Mouse (Mus musculus) olfactory bulb, adult 2 months (tissue): ENCODE results near the gene Ewsr1. TPM values are rescaled to one million over a fixed set of nuclear protein-coding genes. Genes with fewer than 3 reads are reported as not detected.

Source experiments
- H3K27ac ChIP-seq: fragments of 200-500 bp; 2 replicates; pipeline ENCODE4 v1.5.1; 2012; ENCODE audit warnings: low read depth, low read length; ENCODE audit not compliant: insufficient read depth
- H3K4me1 ChIP-seq: fragments of 200-500 bp; 2 replicates; pipeline ENCODE4 v1.6.1; 2012; ENCODE audit warnings: low read length; ENCODE audit not compliant: control insufficient read depth, insufficient read depth
- H3K4me3 ChIP-seq: fragments of 200-500 bp; 2 replicates; pipeline ENCODE4 v1.5.1; 2012; ENCODE audit warnings: mild to moderate bottlenecking, low read depth, low read length, moderate library complexity; ENCODE audit not compliant: insufficient read depth
- CTCF ChIP-seq: fragments of 200-500 bp; IDR thresholded peaks from 2 replicates; pipeline ENCODE4 v1.5.1; 2012; ENCODE audit warnings: low read depth, mild to moderate bottlenecking, low read length, moderate library complexity; ENCODE audit not compliant: insufficient read depth
- POLR2A ChIP-seq: fragments of 200-500 bp; IDR thresholded peaks from 2 replicates; pipeline ENCODE4 v1.6.1; 2012; ENCODE audit warnings: mild to moderate bottlenecking, low read depth, low read length, moderate library complexity; ENCODE audit not compliant: insufficient read depth
- WGBS: fragments of 180-500 bp; shearing (Covaris S2); methylation state at CpG from one replicate; pipeline ENCODE4 v1.1.7; 2018; 5-methylcytosine and 5-hydroxymethylcytosine counted together
- polyA plus RNA-seq: library from polyadenylated mRNA; stranded (reverse); fragments of >200 nt; gene quantifications from 2 replicates; pipeline ENCODE4 v1.2.4, GENCODE M21; 2012; ENCODE audit warnings: low replicate concordance; ENCODE audit not compliant: missing spikeins, insufficient read depth, insufficient read length

Gene Ewsr1
- polyA plus RNA-seq, 1 experiment: 1,293 TPM

DNA sequence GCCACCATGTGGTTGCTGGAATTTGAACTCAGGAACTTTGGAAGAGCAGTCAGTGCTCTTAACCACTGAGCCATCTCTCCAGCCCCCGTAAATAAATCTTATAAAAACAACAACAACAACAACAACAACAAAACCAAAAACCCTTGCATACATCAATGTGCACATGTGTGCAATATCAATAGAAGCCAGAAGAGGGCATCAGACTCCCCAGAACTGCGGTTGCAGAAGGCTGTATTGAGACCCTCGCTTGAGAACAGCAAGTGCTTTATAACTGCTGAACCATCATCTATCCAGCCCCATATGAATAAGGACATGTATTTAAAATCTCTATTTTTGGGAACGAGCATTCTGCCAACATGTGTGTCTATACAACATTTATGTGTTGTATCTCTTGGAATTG lies 24.2 kb downstream of the Ewsr1 start:
- 50% methylated on average over 4 of the region's 4 CpGs for WGBS
- Histone ChIP-seq H3K27ac (no peak overlapping the region), H3K4me3 (no peak overlapping the region), H3K4me1 (no peaks in the 10 kb centered on the region)
- TF ChIP-seq POLR2A (no peak), CTCF (no peak)

DNA sequence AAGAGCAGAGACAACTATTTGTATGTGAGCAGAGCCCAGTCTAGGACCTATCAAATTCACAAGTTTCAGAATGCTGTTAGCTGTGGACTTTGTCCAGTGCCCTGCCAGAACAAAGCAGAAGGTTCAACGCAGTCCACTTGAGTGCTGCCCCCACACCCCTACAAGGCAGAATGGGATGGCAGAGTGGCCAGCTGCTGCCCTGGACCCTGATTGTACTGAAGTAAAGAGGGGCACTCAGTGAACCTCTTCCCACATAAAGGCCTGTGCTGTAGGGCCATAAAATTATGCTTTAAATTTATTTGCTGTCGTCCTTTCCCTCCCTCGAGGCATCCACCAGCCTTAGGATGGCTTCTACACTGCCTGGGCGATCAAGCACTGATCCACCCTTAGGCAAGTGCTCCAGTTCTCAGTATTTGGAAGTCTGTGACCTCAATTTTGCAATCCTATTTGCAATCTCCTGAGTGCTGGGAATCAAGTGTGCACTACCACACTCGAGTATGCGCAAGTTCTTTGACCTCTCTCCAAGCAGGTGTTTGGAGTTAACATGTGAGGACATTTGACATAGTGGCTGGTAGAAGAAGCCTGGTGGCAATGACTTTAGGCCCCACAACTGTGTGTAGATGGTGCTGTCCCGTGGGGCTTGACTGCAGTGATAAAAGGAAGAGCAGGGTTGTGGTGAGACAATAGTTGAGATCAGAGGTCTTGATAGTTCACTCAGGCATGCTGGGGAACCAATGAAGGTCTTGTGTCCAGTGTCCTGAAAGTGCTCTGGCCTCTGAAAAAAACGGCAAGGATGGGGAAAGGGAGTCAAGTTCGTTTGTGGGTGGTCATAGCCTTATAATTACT lies 30.7 kb downstream of the Ewsr1 start:
- Histone ChIP-seq H3K27ac (no peak overlapping the region), H3K4me3 (no peak overlapping the region), H3K4me1 (peaks cover 11% of the 10 kb centered on the region)
- TF ChIP-seq POLR2A: no peak
- WGBS: 79% methylated on average over 9 of the region's 9 CpGs

- Histone ChIP-seq H3K4me1 (peaks cover 24% of the 10 kb centered on the region), H3K4me3 (no peak overlapping the region), H3K27ac (no peak overlapping the region)
- TF ChIP-seq CTCF (no peak), POLR2A (no peak)
Measured at GRCm38 (mm10) chr11:5067063-5067462, 32.0 kb downstream of the Ewsr1 start.

GRCm38 (mm10) chr11:5065056-5065821 lies 33.8 kb downstream of the Ewsr1 start, which contains the start of gene Gas2l1:
Gas2l1 (minus strand) TSS chr11:5065327.
- Histone ChIP-seq H3K27ac (peak within 1 kb of the TSS; percentile 35), H3K4me1 (peaks cover 39% of the 10 kb centered on the region), H3K4me3 (peak within 1 kb of the TSS; percentile 82)
- under 1% methylated on average over 50 of the region's 50 CpGs for WGBS
- TF ChIP-seq POLR2A: peak; percentile 36; the same call in 1 of the 2 replicates
- peak; percentile 55; the same call in 1 of the 2 replicates for TF ChIP-seq CTCF

GRCm38 (mm10) chr11:5064282-5065055 lies 34.6 kb downstream of the Ewsr1 start:
- H3K4me1 ChIP-seq: peaks cover 44% of the 10 kb centered on the region
- H3K4me3 ChIP-seq: peak overlapping the region; percentile 82
- TF ChIP-seq POLR2A: no peak
- H3K27ac ChIP-seq: peak overlapping the region; percentile 35
- WGBS: 13% methylated on average over 38 of the region's 38 CpGs

DNA sequence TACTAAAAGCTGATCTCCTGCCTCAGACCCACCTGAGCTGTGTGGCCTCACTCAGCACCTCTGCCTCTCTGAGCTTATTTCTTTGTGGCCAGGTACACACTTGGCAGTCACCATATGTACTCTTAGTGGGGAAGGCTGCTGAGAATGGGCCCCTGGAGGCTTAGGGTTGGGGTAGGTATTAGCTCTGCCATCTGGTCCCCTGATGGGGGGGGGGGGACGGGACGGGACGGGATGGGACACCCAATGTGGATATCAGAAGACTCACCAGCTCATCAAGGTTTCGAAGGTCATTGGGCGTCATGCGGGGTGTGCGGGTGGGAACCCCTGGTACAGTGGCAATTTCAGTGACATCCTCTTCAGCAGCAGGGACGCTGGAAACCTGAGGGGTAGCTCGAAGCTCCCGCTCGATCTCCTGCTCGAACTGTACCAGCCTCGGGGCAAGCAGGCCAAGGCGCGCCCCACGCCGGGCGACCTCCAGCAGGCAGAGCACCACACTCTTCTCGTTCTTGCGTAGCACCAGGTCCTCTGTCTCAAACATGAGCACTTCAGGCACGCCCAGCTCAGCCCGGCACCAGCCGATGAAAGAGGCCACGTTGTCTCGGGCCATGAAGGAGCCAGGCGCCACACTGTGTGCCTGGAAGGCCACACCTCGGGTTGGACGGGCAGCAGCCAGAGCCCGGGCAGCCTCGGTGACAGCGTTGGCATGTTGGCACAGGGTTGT lies 35.3 kb downstream of the Ewsr1 start:
- peaks cover 52% of the 10 kb centered on the region for H3K4me1 ChIP-seq
- 59% methylated on average over 31 of the region's 31 CpGs for WGBS

DNA sequence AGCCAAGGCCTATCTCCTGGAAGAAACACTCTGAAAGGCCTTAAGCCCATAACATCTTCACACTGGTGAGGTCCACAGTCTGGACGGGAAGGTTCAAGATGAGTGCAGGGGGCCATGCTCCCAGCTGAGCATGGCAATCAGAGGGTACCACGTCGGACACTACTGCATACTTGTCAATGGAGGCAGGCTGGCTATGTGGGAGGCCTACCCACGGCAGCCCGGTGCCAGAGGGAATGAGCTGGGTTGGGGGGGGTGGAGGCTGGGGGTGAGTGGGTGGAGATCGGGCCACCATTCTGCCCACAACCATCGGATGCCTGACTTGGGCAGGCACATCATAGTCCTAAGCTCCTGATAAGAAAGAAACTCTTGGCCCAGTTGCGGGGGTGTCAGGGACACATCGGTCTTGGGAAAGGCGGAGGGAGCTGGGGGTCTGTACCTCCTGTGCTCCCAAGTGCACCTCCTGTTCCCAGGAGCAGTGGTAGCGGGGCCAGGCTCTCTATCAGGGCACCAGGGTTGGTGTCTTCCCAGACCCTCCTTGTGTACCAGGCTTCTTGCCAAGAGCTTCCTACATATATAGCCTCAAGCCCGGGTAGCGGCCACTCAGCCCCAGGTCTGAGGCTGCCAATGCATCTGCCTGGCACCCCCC lies 36.1 kb downstream of the Ewsr1 start:
- peak overlapping the region; percentile 82 for H3K4me3 ChIP-seq
- TF ChIP-seq CTCF: no peak
- no peak for TF ChIP-seq POLR2A
- WGBS: 58% methylated on average over 13 of the region's 13 CpGs
- H3K4me1 ChIP-seq: peaks cover 58% of the 10 kb centered on the region
- H3K27ac ChIP-seq: no peak overlapping the region

More for the DNA sequence above, 35.3 kb downstream of the Ewsr1 start:
- Histone ChIP-seq H3K4me3 (peak overlapping the region; percentile 82), H3K27ac (no peak overlapping the region; the same call in 1 of the 2 replicates)
- TF ChIP-seq CTCF: no peak
- no peak for TF ChIP-seq POLR2A

GRCm38 (mm10) chr11:5062326-5062725 lies 36.7 kb downstream of the Ewsr1 start:
- Histone ChIP-seq H3K4me1 (peaks cover 64% of the 10 kb centered on the region), H3K27ac (peak overlapping the region; percentile 75), H3K4me3 (peak overlapping the region; percentile 41)
- 35% methylated on average over 13 of the region's 13 CpGs for WGBS
- TF ChIP-seq POLR2A (no peak), CTCF (no peak)
